Mouse (Mus musculus): ENCODE data around the gene Speer4c.
"Not testable (repeated sequence)": the region's sequence is repeated elsewhere in the genome, so short reads cannot be mapped to it uniquely, and the experiment has no call there.

Gene Speer4c

DNA sequence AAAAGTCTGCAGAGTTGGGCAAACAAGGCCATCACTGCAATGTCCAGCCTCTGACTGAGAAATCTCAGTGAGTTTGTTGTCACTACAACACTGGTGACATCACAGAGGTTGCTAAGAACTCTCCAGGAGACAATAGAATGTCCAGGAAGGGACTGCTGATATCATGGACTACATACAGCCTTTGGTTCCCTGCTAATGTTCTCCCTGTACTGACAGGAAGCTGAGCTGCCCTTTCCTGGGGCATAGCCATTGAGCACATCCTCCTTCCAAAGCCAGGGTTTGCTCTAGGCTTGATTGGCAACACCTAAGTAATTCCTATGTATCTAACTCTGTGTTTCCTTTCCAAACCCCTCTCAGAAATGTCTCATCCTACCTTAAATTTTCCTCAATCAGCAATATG lies at the start of gene Speer4c:
TSS of gene Speer4c (minus strand) at position 101 of the 400 bp plus-strand sequence.
- DNase-seq (ENCODE audit: low spot score), result not testable (repeated sequence)

DNA sequence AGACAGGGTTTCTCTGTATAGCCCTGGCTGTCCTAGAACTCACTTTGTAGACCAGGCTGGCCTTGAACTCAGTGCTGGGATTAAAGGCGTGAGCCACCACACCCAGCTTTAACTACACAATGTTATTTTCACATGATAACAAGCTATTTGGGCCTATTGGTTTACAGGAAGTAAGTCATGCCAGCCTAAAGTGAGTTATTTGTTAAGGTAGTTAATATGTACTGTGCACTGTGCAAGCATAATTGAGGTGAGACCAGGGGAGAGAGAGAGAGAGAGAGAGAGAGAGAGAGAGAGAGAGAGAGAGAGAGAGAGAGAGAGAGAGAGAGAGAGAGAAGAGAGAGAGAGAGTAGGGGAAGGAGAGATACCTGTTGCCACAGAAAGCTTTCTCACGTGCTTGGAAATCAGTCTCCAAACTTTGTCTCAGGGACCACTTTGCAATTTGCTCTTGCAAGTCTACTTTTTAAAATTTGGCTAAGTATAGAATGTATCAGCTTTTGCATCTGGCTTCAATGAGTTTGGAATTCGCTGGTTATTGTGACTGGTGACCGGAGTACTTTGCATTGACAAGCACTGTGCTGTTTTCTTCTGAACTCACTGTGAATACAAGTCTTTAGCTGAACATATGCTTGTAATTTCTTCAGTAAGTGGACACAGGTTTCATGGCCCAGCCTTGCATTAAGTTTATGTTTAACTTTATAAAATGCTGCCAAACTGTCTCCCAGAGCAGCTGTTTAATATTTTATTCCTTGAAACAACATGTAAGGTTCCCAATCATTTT lies 33.6 kb upstream of the Speer4c start:
- DNase-seq (ENCODE audit: low spot score), result no peak

DNA sequence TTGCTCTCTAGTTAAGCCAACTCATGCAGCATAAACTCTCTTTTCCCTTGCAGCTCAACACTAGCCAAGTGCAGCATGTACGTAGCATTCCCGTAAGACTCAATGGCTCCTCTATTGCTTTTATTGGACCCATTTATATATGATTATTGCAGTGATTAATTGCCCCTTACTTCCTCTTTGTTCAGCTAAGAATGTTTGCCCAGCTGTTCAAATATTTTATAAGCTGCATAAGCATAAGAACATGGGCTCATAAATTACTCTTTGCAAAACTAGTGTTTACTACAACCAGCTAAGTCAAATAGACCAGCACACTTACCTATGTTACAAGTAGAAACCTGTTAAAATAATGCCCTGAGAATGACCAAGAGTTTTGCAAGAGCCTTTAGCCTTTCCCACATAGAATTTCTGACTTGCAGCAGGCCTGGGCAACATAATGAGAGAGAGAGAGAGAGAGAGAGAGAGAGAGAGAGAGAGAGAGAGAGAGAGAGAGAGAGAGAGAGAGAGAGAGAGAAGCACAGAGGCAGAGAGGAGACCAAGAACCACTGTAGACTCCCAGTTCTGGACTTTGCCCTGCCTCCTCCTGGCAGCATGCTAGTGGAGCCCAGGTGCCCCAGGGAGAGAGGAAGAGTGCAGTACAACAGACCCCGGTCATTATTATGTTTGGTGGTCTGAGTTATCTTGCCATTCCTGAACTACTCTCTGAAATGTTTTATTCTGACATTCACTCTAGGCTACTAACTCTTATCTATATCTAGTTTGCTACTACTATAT lies 20.2 kb upstream of the Speer4c start:
- no peak for DNase-seq (ENCODE audit: low spot score)

DNA sequence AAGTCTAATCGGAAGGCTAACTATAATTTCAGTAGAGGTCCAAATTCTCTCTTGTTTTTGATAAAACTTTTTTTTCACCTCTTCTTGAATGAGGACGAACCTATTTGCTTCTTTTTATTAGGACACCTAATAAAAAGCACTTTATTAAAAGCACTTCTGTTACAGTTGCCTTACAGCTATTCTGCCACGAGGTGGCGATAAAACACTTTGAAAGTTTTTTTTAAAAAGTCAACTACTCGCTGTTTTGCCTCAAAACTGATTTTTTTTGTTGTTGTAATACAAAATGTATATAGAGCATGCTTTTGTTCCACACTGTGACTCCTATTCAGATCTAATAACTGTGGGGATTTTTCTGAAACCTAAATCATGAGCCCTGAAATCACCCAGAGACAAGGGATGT lies 11.2 kb downstream of the Speer4c start:
- peak; percentile 28 for DNase-seq (ENCODE audit: low spot score)

DNA sequence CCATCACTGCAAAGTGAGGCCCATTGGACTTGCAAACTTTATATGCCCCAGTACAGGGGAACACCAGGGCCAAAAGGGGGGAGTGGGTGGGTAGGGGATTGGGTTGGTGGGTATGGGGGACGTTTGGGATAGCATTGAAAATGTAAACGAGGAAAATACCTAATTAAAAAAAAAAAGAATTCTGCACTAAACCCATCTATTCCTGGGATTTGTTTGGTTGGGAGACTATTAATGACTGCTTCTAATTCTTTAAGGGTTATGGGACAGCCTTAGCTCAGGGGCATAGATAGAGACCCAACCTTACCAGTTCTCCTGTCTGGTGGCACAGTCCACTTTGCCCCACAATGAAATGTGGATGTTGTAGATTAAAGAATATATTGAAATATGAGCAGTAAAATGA lies 16.4 kb downstream of the Speer4c start:
- DNase-seq (ENCODE audit: low spot score), result not testable (repeated sequence)

DNA sequence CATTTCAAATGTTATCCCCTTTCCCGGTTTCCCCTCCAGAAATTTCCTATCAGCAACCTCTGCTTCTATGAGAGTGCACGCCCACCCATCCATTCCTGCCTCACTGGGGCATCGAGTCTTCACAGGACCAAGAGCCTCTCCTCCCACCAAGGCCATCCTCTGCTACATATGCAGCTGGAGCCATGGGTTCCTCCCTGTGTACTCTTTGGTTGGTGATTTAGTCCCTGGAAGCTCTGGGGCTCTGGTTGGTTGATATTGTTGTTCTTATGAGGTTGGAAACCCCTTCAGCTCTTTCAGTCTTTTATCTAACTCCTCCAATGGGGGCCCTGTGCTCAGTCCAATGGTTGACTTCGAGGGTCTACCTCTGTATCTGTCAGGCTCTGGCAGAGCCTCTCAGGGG lies 22.2 kb downstream of the Speer4c start:
- DNase-seq (ENCODE audit: low spot score), result not testable (repeated sequence)

DNA sequence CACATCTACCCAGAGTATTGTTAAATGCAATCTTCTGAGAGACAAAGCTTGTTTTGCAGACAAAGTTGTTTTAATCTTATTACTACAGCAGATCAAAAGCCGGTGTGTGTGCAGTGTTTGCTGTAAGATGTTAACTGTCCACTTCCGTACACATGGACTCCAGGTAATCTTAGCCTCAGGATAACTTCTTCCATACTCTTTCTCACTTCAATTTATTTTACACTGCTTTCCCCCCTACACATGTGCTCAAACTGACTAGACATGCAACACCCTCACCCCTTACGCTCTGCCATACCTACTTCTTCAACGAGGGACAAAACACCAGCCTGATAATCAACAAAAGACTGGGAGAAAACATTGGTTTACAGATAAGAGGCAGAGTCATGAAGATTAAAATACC lies 23.2 kb downstream of the Speer4c start:
- DNase-seq (ENCODE audit: low spot score), result not testable (repeated sequence)

DNA sequence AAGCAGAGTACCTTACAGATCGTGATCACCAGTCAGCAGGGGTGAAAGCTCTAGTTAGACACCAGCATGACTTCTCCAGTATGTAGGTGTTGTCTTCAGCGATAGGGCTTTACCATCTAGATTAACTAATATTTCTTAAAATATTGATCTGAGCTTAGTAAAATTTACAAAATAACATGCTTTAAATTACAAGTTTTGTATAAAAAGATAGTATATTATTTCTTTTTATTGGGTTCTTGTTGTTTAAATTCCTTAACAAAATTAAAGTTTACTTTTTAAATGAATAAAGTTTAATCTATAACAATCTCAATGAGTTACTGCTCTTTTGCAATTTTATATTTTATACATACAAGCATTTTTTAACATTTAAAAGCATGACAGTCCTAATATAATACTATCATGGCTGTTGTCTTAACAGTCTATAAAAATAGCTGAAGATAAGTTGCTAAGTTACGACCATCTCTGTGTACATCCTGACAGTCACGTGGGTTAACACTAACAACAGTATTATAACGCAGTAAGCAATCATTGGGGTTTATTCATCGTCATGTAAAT lies 24.3 kb downstream of the Speer4c start:
- not testable (repeated sequence) for DNase-seq (ENCODE audit: low spot score)

DNA sequence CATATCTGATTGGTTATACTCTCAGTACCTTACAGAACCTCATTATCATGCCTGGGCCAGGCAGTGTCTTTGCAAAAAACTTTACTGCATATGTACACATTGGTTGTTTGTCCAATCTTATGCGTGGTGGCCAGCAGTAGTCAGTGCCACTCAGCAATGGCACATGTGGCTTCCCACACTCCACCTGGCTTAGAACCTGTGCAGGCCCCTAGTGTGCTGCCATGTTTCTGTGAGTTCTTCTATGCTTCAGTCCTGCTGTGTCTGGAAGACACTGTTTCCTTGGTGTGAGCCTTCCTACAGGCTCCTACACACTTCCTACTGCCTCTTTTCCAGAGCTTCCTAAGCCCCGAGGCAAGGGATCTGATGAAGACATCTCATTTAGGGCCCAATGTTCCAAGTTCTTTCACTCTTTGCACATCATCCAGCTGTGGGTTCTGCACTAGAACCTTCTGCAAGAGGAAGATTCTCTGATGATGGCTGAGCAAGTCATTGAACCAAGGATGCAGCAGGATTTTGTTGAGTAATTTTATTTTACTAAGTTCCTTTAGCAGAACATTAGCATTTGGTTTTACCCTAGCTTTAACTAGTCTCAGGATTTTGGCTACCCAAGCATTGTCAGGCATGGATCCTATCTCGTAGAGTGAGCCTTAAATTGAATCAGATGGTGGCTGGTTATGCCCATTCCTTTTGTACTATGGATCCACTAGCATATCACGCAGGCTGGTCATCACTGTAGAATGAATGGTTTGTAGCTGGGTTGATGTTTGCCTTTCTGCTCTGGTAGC lies 25.0 kb downstream of the Speer4c start:
- not testable (repeated sequence) for DNase-seq (ENCODE audit: low spot score)

DNA sequence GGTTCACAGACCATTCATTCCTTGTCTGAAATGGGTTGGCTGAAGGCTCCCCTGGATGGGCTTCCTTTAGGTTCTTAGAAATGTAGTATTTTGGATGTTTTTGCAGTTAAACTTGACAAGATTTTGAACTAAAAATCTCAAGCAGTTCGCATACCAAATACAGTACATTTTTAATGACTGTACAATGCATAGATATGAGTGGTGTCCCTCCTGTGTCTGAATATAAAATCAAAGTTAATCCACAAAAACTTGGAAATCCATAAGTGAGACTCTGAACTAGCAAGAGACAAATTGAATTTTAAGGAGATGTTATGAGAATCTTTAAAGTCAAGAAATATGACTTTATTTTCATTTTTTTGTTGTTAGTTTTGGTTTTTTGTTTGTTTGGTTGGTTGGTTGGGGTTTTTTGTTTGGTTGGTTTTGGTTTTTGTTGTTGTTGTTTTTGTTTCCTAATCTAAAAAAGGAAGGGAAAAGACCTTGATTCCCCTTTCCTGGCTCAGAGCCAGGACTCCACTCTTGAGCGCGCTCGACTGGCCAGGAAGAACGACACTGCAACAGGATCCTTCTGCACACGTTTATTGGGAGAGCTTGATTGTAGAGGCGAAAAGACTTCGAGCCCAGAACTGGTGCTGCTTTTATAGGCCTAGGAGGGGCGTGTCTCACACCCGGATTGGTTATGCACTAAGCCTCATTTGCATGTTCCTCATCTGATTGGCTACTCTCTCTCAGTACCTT lies 32.6 kb downstream of the Speer4c start:
- not testable (repeated sequence) for DNase-seq (ENCODE audit: low spot score)

DNA sequence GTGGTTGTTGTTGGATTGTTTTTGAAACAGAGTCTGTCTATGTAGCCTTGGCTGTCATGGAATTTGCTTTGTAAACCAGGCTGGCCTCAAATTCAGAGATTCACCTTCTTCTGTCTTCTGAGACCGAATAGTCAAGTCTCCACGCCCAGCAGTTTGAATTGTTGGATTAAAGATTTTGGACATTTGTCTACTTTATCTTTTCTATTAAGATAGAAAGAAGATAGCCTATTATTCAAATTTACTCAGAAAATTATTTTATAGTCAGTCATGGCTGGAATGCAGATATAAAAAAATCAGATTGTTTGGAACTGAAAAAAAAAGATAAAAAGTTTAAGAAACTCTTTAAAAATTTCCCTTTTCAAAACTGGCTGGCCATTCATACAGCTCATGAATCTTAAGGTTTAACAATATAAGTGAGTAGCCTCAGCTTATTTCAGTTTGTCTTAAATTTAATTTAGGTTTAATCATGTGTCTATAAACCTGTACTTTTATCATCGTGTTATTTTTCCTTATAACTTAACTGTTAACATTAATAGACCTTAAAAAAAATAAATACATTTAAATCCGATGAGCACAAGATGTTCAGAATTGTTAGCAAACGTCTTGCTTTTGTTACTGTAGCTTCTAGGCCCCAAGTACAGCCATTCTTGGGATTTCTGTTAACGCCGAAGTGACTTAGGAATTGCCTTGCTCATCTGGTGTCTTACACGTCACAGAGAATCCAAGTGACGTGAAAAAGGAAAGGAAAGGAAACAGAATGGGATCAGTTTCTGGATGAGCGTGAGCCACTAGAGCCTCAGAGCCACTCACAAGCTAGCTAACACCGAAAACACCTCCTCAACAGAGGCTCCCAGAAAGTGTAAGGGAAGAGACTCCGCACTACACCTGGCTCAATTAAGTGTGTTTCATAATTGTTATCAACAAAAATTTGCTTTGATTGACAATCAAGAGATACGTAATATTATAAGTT lies 33.8 kb downstream of the Speer4c start:
- DNase-seq (ENCODE audit: low spot score), result not testable (repeated sequence)

DNA sequence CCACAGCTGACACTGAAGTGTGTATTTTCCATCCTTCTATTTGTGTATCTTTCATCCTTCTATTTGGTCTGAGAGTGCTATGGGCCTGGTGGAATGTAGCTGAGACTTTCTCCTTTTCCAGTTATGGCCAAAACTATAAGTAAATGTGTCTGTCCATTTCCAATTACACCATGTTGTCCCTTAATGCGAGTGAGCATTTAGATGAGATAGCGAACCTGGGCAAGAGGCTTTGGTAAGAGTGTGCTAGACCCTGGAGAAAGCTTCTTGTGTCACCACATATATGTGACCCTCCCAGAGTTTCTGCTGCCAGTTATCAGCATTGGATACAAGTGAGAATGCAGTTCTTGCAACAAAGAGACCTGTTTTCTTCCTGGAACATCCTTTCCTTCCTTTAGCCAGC lies 35.2 kb downstream of the Speer4c start:
- not testable (repeated sequence) for DNase-seq (ENCODE audit: low spot score)

DNA sequence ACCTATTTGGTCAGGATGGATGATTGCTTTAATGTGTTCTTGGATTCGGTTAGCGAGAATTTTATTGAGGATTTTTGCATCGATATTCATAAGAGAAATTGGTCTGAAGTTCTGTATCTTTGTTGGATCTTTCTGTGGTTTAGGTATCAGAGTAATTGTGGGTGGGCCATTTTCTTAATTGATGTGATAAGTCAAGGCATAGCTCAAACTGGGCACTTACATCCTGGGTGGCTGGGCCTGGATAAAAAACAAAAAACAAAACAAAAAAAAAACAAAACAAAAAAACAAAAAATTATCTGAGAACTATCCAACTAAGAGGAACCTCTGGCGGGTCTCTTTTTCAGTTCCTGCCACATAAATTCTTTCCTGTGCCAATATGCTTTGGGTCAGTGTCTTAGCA lies 36.3 kb downstream of the Speer4c start:
- not testable (repeated sequence) for DNase-seq (ENCODE audit: low spot score)

DNA sequence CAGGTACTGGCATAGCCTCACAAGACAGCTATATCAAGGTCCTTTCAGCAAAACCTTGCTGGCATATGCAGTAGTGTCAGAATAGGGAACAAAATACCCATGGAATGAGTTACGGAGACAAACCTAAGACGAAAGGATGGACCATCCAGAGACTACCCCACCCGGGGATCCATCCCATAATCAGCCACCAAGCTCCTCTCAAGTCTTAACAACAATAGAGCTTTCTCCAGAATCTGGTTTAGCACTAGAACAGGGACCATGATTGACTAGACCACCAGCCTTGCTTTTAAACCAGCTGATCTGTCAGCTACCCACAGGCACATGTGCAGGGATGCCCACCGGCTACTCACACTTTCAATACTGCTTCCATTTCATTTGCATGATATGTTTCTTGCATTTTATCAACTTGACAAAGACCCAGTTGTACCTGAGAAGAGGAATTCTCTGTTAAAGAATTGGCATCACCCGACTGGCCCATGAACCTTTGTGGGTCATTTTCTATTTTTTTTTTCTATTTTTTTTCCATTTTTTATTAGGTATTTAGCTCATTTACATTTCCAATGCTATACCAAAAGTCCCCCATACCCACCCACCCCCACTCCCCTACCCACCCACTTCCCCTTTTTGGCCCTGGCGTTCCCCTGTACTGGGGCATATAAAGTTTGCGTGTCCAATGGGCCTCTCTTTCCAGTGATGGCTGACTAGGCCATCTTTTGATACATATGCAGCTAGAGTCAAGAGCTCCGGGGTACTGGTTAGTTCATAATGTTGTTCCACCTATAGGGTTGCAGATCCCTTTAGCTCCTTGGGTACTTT lies 39.4 kb downstream of the Speer4c start:
- not testable (repeated sequence) for DNase-seq (ENCODE audit: low spot score)

DNA sequence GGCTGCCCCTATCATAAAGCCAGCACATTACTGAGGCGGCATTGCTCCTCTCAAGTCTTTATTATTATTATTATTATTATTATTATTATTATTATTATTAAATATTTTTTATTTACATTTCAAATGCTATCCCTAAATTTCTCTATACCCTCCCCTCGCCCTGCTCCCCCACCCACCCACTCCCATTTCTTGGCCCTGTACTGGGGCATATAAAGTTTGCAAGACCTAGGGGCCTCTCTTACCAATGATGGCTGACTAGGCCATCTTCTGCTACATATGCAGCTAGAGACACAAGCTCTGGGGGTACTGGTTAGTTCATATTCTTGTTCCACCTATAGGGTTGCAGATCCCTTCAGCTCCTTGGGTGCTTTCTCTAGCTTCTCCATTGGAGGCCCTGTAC lies 40.1 kb downstream of the Speer4c start:
- not testable (repeated sequence) for DNase-seq (ENCODE audit: low spot score)

DNA sequence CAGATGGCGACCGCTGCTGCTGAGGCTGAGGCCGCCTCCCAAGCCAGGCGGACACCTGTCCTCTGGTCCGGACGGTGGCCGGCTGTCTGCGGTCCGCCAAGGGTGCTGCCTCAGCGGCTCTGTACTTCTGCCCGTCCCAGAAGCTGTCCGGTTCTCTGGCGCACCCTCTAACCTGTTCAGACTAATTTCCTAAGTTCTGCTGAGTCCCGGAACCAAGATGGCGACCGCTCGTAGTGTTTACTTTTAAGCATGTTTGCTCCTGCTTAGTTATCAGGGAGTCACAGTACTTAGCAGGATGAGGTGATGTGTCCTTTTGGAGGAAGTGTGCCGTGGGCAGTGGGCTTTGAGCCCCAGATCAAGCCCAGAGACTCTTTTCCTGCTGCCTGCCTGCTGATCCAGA lies 43.3 kb downstream of the Speer4c start:
- not testable (repeated sequence) for DNase-seq (ENCODE audit: low spot score)

DNA sequence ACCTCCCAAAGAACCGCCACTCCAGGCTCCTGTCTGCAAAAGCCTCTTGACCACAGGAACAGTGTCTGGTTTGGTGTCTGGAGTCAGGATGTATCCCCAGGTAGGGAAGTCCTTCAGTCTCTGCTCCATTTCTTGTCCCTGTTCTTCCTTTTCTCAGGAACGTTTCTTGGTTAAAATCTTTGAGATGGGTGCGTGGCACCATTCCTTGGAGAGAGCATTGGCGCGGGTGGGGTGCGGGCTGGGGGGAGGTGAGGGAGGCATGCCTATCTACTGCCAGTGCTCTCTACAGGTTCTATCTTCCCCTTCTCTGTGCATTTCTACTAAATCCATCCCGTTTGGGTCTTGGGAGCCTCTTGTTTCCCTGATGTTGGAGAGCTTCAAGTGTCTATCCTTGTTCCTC lies 50.2 kb downstream of the Speer4c start:
- not testable (repeated sequence) for DNase-seq (ENCODE audit: low spot score)
